Mouse (Mus musculus): ENCODE data around the gene Rtl6.

Gene Rtl6

GRCm38 (mm10) chr15:84557189-84557921 is at the start of gene Rtl6:
Rtl6 (minus strand) TSS chr15:84557823.
- peak; percentile 99 for DNase-seq

GRCm38 (mm10) chr15:84603267-84603963 is 45.8 kb upstream of the Rtl6 start:
- no peak for DNase-seq

- DNase-seq = no peak
These were observed 43.5 kb upstream of the Rtl6 start for GRCm38 (mm10) chr15:84600977-84601595.

GRCm38 (mm10) chr15:84598911-84599310 is 41.3 kb upstream of the Rtl6 start:
- no peak for DNase-seq

GRCm38 (mm10) chr15:84597816-84598215 is 40.2 kb upstream of the Rtl6 start:
- no peak for DNase-seq

GRCm38 (mm10) chr15:84597021-84597420 is 39.4 kb upstream of the Rtl6 start:
- no peak for DNase-seq

- DNase-seq = no peak
These were observed 37.8 kb upstream of the Rtl6 start for GRCm38 (mm10) chr15:84595241-84595945.

GRCm38 (mm10) chr15:84593514-84593913 is 35.9 kb upstream of the Rtl6 start:
- no peak for DNase-seq

GRCm38 (mm10) chr15:84592240-84592639 is 34.6 kb upstream of the Rtl6 start:
- no peak for DNase-seq

GRCm38 (mm10) chr15:84591573-84592139 is 34.0 kb upstream of the Rtl6 start:
- DNase-seq = no peak

GRCm38 (mm10) chr15:84588371-84588821 is 30.8 kb upstream of the Rtl6 start:
- no peak for DNase-seq

- no peak for DNase-seq
These were observed 21.0 kb upstream of the Rtl6 start for GRCm38 (mm10) chr15:84578607-84579006.

- DNase-seq = no peak
These were observed 19.4 kb upstream of the Rtl6 start for GRCm38 (mm10) chr15:84577019-84577418.

GRCm38 (mm10) chr15:84566568-84567110 is 9.0 kb upstream of the Rtl6 start:
- DNase-seq = no peak

- DNase-seq = no peak
These were observed 3.9 kb upstream of the Rtl6 start for GRCm38 (mm10) chr15:84561501-84561900.

GRCm38 (mm10) chr15:84556674-84557073 is 949 bp downstream of the Rtl6 start:
- peak; percentile 92 for DNase-seq

GRCm38 (mm10) chr15:84551065-84551464 is 6.6 kb downstream of the Rtl6 start:
- DNase-seq = no peak

GRCm38 (mm10) chr15:84549291-84549797 is 8.3 kb downstream of the Rtl6 start:
- no peak for DNase-seq

- DNase-seq = no peak
These were observed 11.6 kb downstream of the Rtl6 start for GRCm38 (mm10) chr15:84546028-84546427.

- DNase-seq = no peak
These were observed 16.4 kb downstream of the Rtl6 start for GRCm38 (mm10) chr15:84541175-84541574.

GRCm38 (mm10) chr15:84538974-84539588 is 18.5 kb downstream of the Rtl6 start:
- no peak for DNase-seq

GRCm38 (mm10) chr15:84537117-84537516 is 20.5 kb downstream of the Rtl6 start:
- DNase-seq = peak; percentile 89

Measured in heart, adult 11 months (tissue).